In genomic region chr19:3728901-3729300, GRCm38 (mm10) we compare ENCODE assay signal across 25 mouse cellular contexts. TPM values are rescaled to one million over a fixed set of nuclear protein-coding genes. Genes with fewer than 3 reads are reported as not detected.
DNase-seq lines count a peak whose midpoint lies in the region; ATAC-seq and TF ChIP-seq lines count a peak whose summit lies in the region.
"Had no signal": no experiment of that assay in that cellular context is flagged by ENCODE, and none has a peak within 500 bp of the region (broad histone marks: within the 10 kb centered on the region; RNA-seq: fewer than 3 reads in every experiment).

No protein-coding gene starts in this region.

- no peak for DNase-seq in layer of hippocampus, adult 2 months (ENCODE audit: low spot score in 2 of 2)
- no peak for DNase-seq in layer of hippocampus, adult 9-10 months (ENCODE audit: low spot score)
- DNase-seq in 416B (ENCODE audit: low read depth) (peak; percentile 61), R1 (ENCODE audit: low read depth, low spot score) (peak; percentile 50)
- DNase-seq in hindbrain, postnatal 0 days (ENCODE audit: low spot score) = no peak
- DNase-seq: cerebellum, adult 8-10 months; cerebellum, postnatal 25 days; gastrocnemius, postnatal 25 days; heart, adult 18-20 months; heart, postnatal 10 days; kidney, adult 2 months; lung, postnatal 10 days; right cerebral cortex, postnatal 25 days; thymus, adult 18-20 months; thymus, postnatal 36 days had no signal

- no peak for ATAC-seq in hindbrain, postnatal 0 days
- ATAC-seq in hindbrain, embryonic 13.5 days (ENCODE audit: low FRiP score) = no peak
- ATAC-seq in cerebellum, adult (ENCODE audit: insufficient number of reproducible peaks, low FRiP score, low TSS enrichment) = no peak
- ATAC-seq: forebrain, embryonic 14.5 days; hindbrain, embryonic 16.5 days; intestine, embryonic 15.5 days; midbrain, embryonic 15.5 days had no signal

- no peak for TF ChIP-seq EP300 in ES-Bruce4 (IDR thresholded peaks at IDR 0.05; ENCODE audit: insufficient read depth, low read depth, low read length)

- H3K27me3 ChIP-seq in ES-Bruce4 (ENCODE audit: control insufficient read depth, insufficient read depth, low read length, poor library complexity, severe bottlenecking) = no peaks in the 10 kb centered on the region
- no peaks in the 10 kb centered on the region for H3K27me3 ChIP-seq in hindbrain, postnatal 0 days (ENCODE audit: insufficient read depth, low read length)
- no peaks in the 10 kb centered on the region for H3K27me3 ChIP-seq in hindbrain, embryonic 13.5 days
- H3K27me3 ChIP-seq: heart, embryonic 13.5 days; intestine, embryonic 15.5 days; limb, embryonic 12.5 days; midbrain, embryonic 15.5 days had no signal

- WGBS in hindbrain, postnatal 0 days = 78% methylated on average over 2 of the region's 2 CpGs
- whole genome bisulfite sequencing in hindbrain, embryonic 13.5 days = 77% methylated on average over 2 of the region's 2 CpGs

- no peaks in the 10 kb centered on the region for H3K9me3 ChIP-seq in ES-Bruce4 (replicated peaks; ENCODE audit: control insufficient read depth, insufficient read depth, low read length, poor library complexity, severe bottlenecking)
- H3K9me3 ChIP-seq in hindbrain, postnatal 0 days (ENCODE audit: low read length) = no peaks in the 10 kb centered on the region
- no peaks in the 10 kb centered on the region for H3K9me3 ChIP-seq in hindbrain, embryonic 13.5 days
- H3K9me3 ChIP-seq: heart, embryonic 13.5 days; intestine, embryonic 15.5 days; limb, embryonic 12.5 days; midbrain, embryonic 15.5 days had no signal

- H3K36me3 ChIP-seq in ES-Bruce4 (ENCODE audit: control insufficient read depth, insufficient read depth, low read length, poor library complexity, severe bottlenecking) = no peaks in the 10 kb centered on the region
- no peaks in the 10 kb centered on the region for H3K36me3 ChIP-seq in hindbrain, postnatal 0 days (ENCODE audit: insufficient read depth, low read length)
- H3K36me3 ChIP-seq in hindbrain, embryonic 13.5 days = no peaks in the 10 kb centered on the region
- H3K36me3 ChIP-seq: heart, embryonic 13.5 days; intestine, embryonic 15.5 days; limb, embryonic 12.5 days; midbrain, embryonic 15.5 days had no signal

- H3K4me2 ChIP-seq in hindbrain, postnatal 0 days (ENCODE audit: low read depth, low read length) = no peak overlapping the region
- no peak overlapping the region for H3K4me2 ChIP-seq in hindbrain, embryonic 13.5 days
- H3K4me2 ChIP-seq: heart, embryonic 13.5 days; intestine, embryonic 15.5 days; limb, embryonic 12.5 days; midbrain, embryonic 15.5 days had no signal

- H3K4me3 ChIP-seq in layer of hippocampus, adult 2 months = no peak overlapping the region
- H3K4me3 ChIP-seq in ES-Bruce4 (ENCODE audit: low read depth, low read length) = no peak overlapping the region
- no peak overlapping the region for H3K4me3 ChIP-seq in hindbrain, postnatal 0 days (ENCODE audit: low read length)
- no peak overlapping the region for H3K4me3 ChIP-seq in hindbrain, embryonic 13.5 days
- H3K4me3 ChIP-seq: heart, embryonic 13.5 days; intestine, embryonic 15.5 days; limb, embryonic 12.5 days; midbrain, embryonic 15.5 days had no signal

- H3K4me1 ChIP-seq in ES-Bruce4 (ENCODE audit: control insufficient read depth, insufficient read depth, low read length) = no peaks in the 10 kb centered on the region
- H3K4me1 ChIP-seq in hindbrain, postnatal 0 days (ENCODE audit: insufficient read depth, low read length) = no peaks in the 10 kb centered on the region
- no peaks in the 10 kb centered on the region for H3K4me1 ChIP-seq in hindbrain, embryonic 13.5 days (replicated peaks)
- H3K4me1 ChIP-seq: heart, embryonic 13.5 days; intestine, embryonic 15.5 days; limb, embryonic 12.5 days; midbrain, embryonic 15.5 days had no signal

- TF ChIP-seq CTCF in layer of hippocampus, adult 2 months (conservative IDR thresholded peaks at IDR 0.05) = peak; percentile 36
- peak; percentile 8 for TF ChIP-seq CTCF in ES-Bruce4 (IDR thresholded peaks at IDR 0.05; ENCODE audit: low read depth, low read length)
- TF ChIP-seq CTCF in hindbrain, postnatal 0 days (IDR thresholded peaks at IDR 0.05; ENCODE audit: low read depth) = no peak

- H3K9ac ChIP-seq in ES-Bruce4 (ENCODE audit: low read depth, poor library complexity, severe bottlenecking) = no peak overlapping the region
- H3K9ac ChIP-seq in hindbrain, postnatal 0 days (replicated peaks; ENCODE audit: low read length) = no peak overlapping the region
- H3K9ac ChIP-seq in hindbrain, embryonic 13.5 days = no peak overlapping the region
- H3K9ac ChIP-seq: heart, embryonic 13.5 days; intestine, embryonic 15.5 days; limb, embryonic 12.5 days; midbrain, embryonic 15.5 days had no signal

- no peak overlapping the region for H3K27ac ChIP-seq in layer of hippocampus, adult 2 months
- H3K27ac ChIP-seq in ES-Bruce4 (ENCODE audit: insufficient read depth, low read length) = no peak overlapping the region
- H3K27ac ChIP-seq in hindbrain, postnatal 0 days = no peak overlapping the region
- no peak overlapping the region for H3K27ac ChIP-seq in hindbrain, embryonic 13.5 days
- H3K27ac ChIP-seq: heart, embryonic 13.5 days; intestine, embryonic 15.5 days; limb, embryonic 12.5 days; macrophage; midbrain, embryonic 15.5 days had no signal

- TF ChIP-seq POLR2A in ES-Bruce4 (IDR thresholded peaks at IDR 0.05; ENCODE audit: insufficient read depth, low read length) = no peak

RNA-seq across cellular contexts. Expression of gene 1810055G02Rik, which starts 20.8 kb away (rescaled TPM):
- 10 to 100 TPM; 23.3 to 27.2 TPM for total RNA-seq in layer of hippocampus, adult 2 months (2021)
- 30.7 and 31.8 TPM in 2 replicates for polyA plus RNA-seq in ES-Bruce4 (2011; ENCODE audit: insufficient read depth, insufficient read length, low read depth, missing spikeins)
- total RNA-seq in hindbrain, postnatal 0 days (2014; rRNA removed) = 57.7 and 60.8 TPM in 2 replicates
- 33.3 and 37.2 TPM in 2 replicates for polyA plus RNA-seq in hindbrain, postnatal 0 days (2015; fragmentation: Nextera tagmentation; extraction: Ambion mirVana)
- 33.5 and 33.9 TPM in 2 replicates for polyA plus RNA-seq in hindbrain, embryonic 13.5 days (2015; fragmentation: Nextera tagmentation; extraction: Ambion mirVana)

RNA-seq across cellular contexts. Expression of gene Kmt5b, which starts 38.3 kb away (rescaled TPM):
- total RNA-seq in layer of hippocampus, adult 2 months (2021) = 10 to 100 TPM; 53.9 to 57.7 TPM
- polyA plus RNA-seq in ES-Bruce4 (2011; ENCODE audit: insufficient read depth, insufficient read length, low read depth, missing spikeins) = 34.6 and 39.4 TPM in 2 replicates
- total RNA-seq in hindbrain, postnatal 0 days (2014; rRNA removed) = 43.5 and 54.8 TPM in 2 replicates
- 32.8 and 35.0 TPM in 2 replicates for polyA plus RNA-seq in hindbrain, postnatal 0 days (2015; fragmentation: Nextera tagmentation; extraction: Ambion mirVana)
- polyA plus RNA-seq in hindbrain, embryonic 13.5 days (2015; fragmentation: Nextera tagmentation; extraction: Ambion mirVana) = 54.4 and 57.5 TPM in 2 replicates

RNA-seq across cellular contexts. Expression of gene Lrp5, which starts 42.5 kb away (rescaled TPM):
- total RNA-seq in layer of hippocampus, adult 2 months (2021) = 10 to 100 TPM in 1 of 2 experiments, 1 to 10 TPM in 1; 9.4 to 10.0 TPM
- 38.6 and 40.2 TPM in 2 replicates for polyA plus RNA-seq in ES-Bruce4 (2011; ENCODE audit: insufficient read depth, insufficient read length, low read depth, missing spikeins)
- total RNA-seq in hindbrain, postnatal 0 days (2014; rRNA removed) = 16.4 and 17.6 TPM in 2 replicates
- 0.69 and 1.1 TPM in 2 replicates for polyA plus RNA-seq in hindbrain, postnatal 0 days (2015; fragmentation: Nextera tagmentation; extraction: Ambion mirVana)
- polyA plus RNA-seq in hindbrain, embryonic 13.5 days (2015; fragmentation: Nextera tagmentation; extraction: Ambion mirVana) = 1.4 and 2.0 TPM in 2 replicates

Comparison
In these comparisons a context has a peak if more than half of its experiments do, and no peak if none do; other contexts are left out.
1. DNase-seq: peak in 416B (single experiment) and R1 (single experiment); none in layer of hippocampus, adult 2 months (0 of 2), layer of hippocampus, adult 9-10 months (single experiment) and hindbrain, postnatal 0 days (single experiment).
2. RNA of gene Lrp5, which starts 42.5 kb away (polyA plus RNA-seq): 38.6 to 40.2 TPM in ES-Bruce4; 1.4 to 2.0 TPM in hindbrain, embryonic 13.5 days and 0.69 to 1.1 TPM in hindbrain, postnatal 0 days; every median in the first group is over 10 times any median in the second.